Mouse (Mus musculus) central nervous system, embryonic 18 days (tissue): ENCODE results near the gene Clrn1. TPM values are rescaled to one million over a fixed set of nuclear protein-coding genes. Genes with fewer than 3 reads are reported as not detected.

Source experiments
- polyA plus RNA-seq: library from polyadenylated mRNA; depleted of rRNA; stranded (reverse); fragments of >200 nt; gene quantifications from 2 replicates; pipeline ENCODE4 v1.2.3, GENCODE M21; 2012; rRNA removed

Clrn1 gene
- polyA plus RNA-seq: 1.00 and 1.3 TPM in 2 replicates

DNA sequence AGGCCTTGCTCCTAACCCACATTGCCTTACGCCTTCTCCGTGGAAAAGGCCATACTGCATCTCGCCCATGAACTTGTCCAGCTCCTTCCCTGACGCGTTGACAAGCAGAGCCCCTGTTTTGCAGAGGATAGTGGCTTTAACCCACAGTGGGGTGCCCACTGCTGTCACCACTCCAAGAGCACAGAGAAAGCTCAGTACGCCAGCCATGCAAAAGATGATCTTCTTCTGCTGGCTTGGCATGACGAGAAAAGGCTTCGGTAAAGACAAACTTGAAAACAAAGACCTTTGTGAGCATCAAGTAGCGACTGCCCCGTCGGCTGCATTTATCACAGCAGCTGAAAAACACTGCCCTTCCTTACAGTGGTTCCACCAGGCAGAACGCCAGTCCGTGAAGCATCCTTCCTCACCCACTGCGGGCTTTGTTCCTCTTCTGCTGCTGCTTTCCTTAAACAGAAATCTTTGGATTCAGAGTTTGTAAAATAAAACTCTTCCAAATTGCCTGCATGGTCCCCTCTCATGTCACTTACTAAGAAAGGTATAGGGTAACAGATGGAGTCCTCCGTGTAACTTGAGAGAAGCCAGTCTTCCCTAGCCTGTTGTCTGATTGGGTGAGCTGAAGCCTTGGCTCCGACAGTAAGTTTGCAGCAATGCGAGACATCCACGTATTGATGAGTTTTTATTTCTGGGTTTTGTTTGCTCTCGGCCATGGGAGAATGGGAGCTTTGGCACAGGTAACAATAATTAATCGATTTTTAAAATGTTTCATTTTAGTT lies at the start of gene Clrn1:
Gene Clrn1 (minus strand): TSS at position 540 of the 773 bp plus-strand sequence.

DNA sequence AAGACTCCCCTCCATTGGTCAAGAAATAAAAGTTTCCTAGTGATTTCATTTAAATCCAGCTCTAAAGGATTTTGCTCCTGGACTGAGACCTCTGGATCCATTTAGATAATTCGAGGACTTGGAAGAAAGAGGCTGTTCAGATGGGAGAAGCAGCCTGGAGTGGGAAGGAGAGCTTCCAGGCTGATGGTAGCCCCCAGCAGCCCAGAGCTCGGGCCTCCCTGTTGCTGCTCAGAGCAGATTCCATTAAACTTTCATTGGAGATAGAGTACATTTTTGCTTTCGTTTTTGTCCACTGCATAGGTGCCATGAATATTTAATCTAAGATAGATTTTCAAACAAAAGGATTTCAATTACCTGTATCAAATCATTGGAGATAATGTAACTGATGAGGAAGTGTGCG lies 62.9 kb downstream of the Clrn1 start, which contains the start of gene Mindy4b-ps:
Gene Mindy4b-ps (minus strand): TSS at position 101 of the 400 bp plus-strand sequence.

Other genes with a start within 250 kb of the Clrn1 start
- gene Erich6, start 248.1 kb downstream of the Clrn1 start, polyA plus RNA-seq: 0.79 and 0.84 TPM in 2 replicates
- 14.7 and 15.2 TPM in 2 replicates for gene Siah2, start 192.9 kb downstream of the Clrn1 start, polyA plus RNA-seq
- gene Mindy4b-ps, start 63.0 kb downstream of the Clrn1 start, polyA plus RNA-seq: 0.14 and 0.52 TPM in 2 replicates
- 10.4 and 10.5 TPM in 2 replicates for gene Med12l, start 120.5 kb upstream of the Clrn1 start, polyA plus RNA-seq
- 0.03 TPM in 1 of 2 replicates, not detected in the other for gene Gpr171, start 216.5 kb upstream of the Clrn1 start, polyA plus RNA-seq